Mouse (Mus musculus) CH12F3 (cell line): ENCODE measurements around the gene Mphosph6.

ENCODE experiments used
- in situ Hi-C: fragments of 300-500 bp; cut with MboI; formaldehyde crosslinking; loops from 2 replicates; pipeline ENCODE4 v1.14.3; 2020; ENCODE audit warnings: low sequenced_read_pairs

Mphosph6 gene

GRCm38 (mm10) chr8:117801443-117802298, at the start of gene Mphosph6:
TSS of gene Mphosph6 (minus strand) at chr8:117801943.
- in situ Hi-C loops, result no loop called here

GRCm38 (mm10) chr8:117850420-117850819, 48.7 kb upstream of the Mphosph6 start:
- in situ Hi-C loops, result no loop called here

- in situ Hi-C loops, result no loop called here
Measured at GRCm38 (mm10) chr8:117847865-117848264, 46.1 kb upstream of the Mphosph6 start.

- in situ Hi-C loops, result no loop called here
Measured at GRCm38 (mm10) chr8:117843694-117844093, 42.0 kb upstream of the Mphosph6 start.

GRCm38 (mm10) chr8:117813524-117813923, 11.8 kb upstream of the Mphosph6 start:
- in situ Hi-C loops, result no loop called here

- in situ Hi-C loops, result no loop called here
Measured at GRCm38 (mm10) chr8:117810676-117811075, 8.9 kb upstream of the Mphosph6 start.

- in situ Hi-C loops, result no loop called here
Measured at GRCm38 (mm10) chr8:117805419-117805818, 3.7 kb upstream of the Mphosph6 start.

GRCm38 (mm10) chr8:117802299-117802689, 551 bp upstream of the Mphosph6 start:
- in situ Hi-C loops, result no loop called here

GRCm38 (mm10) chr8:117798066-117798465, 3.7 kb downstream of the Mphosph6 start:
- in situ Hi-C loops, result no loop called here

- in situ Hi-C loops, result no loop called here
Measured at GRCm38 (mm10) chr8:117796464-117796863, 5.3 kb downstream of the Mphosph6 start.

GRCm38 (mm10) chr8:117794581-117794980, 7.2 kb downstream of the Mphosph6 start:
- in situ Hi-C loops, result no loop called here

- in situ Hi-C loops, result no loop called here
Measured at GRCm38 (mm10) chr8:117792616-117793144, 9.1 kb downstream of the Mphosph6 start.

GRCm38 (mm10) chr8:117786428-117786827, 15.3 kb downstream of the Mphosph6 start:
- in situ Hi-C loops, result no loop called here

- in situ Hi-C loops, result no loop called here
Measured at GRCm38 (mm10) chr8:117783021-117783420, 18.7 kb downstream of the Mphosph6 start.

GRCm38 (mm10) chr8:117781375-117782129, 20.2 kb downstream of the Mphosph6 start:
- in situ Hi-C loops, result no loop called here

GRCm38 (mm10) chr8:117779344-117779743, 22.4 kb downstream of the Mphosph6 start:
- in situ Hi-C loops, result no loop called here

- in situ Hi-C loops, result no loop called here
Measured at GRCm38 (mm10) chr8:117778531-117779322, 23.0 kb downstream of the Mphosph6 start.

GRCm38 (mm10) chr8:117776075-117776474, 25.7 kb downstream of the Mphosph6 start:
- in situ Hi-C loops, result no loop called here

GRCm38 (mm10) chr8:117775626-117776025, 26.1 kb downstream of the Mphosph6 start:
- in situ Hi-C loops, result no loop called here

GRCm38 (mm10) chr8:117772597-117772996, 29.1 kb downstream of the Mphosph6 start:
- in situ Hi-C loops, result loop anchor here (5.0 kb wide), 1 partner anchor 90 kb away; no protein-coding TSS in a partner anchor

- in situ Hi-C loops, result loop anchor here (5.0 kb wide), 1 partner anchor 90 kb away; no protein-coding TSS in a partner anchor
Measured at GRCm38 (mm10) chr8:117772126-117772525, 29.6 kb downstream of the Mphosph6 start.
